Mouse (Mus musculus) spleen, adult 2 months (tissue): ENCODE results near the gene Ramac. TPM values are rescaled to one million over a fixed set of nuclear protein-coding genes. Genes with fewer than 3 reads are reported as not detected.

Experiments
- DNase-seq, 2 experiments: peaks; one replicate each; pipeline versions ENCODE4 v3.0.0 to v3.0.0-alpha.2; 2012 to 2021; ENCODE audit warnings: low spot score in 2 of 2, low read depth in 1 of 2
- H3K27ac ChIP-seq: fragments of 200-500 bp; 2 replicates; pipeline ENCODE4 v1.5.1; 2012; ENCODE audit warnings: low read length, inconsistent platforms; ENCODE audit not compliant: insufficient read depth
- H3K27me3 ChIP-seq: fragments of 200-500 bp; 2 replicates; pipeline ENCODE4 v1.6.1; 2012; ENCODE audit warnings: mild to moderate bottlenecking, moderate library complexity, low read length, inconsistent platforms; ENCODE audit not compliant: control insufficient read depth, insufficient read depth
- H3K36me3 ChIP-seq: fragments of 200-500 bp; 2 replicates; pipeline ENCODE4 v1.6.1; 2012; ENCODE audit warnings: mild to moderate bottlenecking, low read length, inconsistent platforms; ENCODE audit not compliant: control insufficient read depth, insufficient read depth
- H3K4me1 ChIP-seq: fragments of 200-500 bp; 2 replicates; pipeline ENCODE4 v1.6.1; 2011; ENCODE audit warnings: inconsistent platforms; ENCODE audit not compliant: control insufficient read depth, insufficient read depth, insufficient read length
- H3K4me3 ChIP-seq: fragments of 200-500 bp; 2 replicates; pipeline ENCODE4 v1.5.1; 2011; ENCODE audit warnings: mild to moderate bottlenecking, inconsistent platforms; ENCODE audit not compliant: insufficient read depth, insufficient read length; ENCODE audit errors: extremely low read depth
- CTCF ChIP-seq: fragments of 200-500 bp; IDR thresholded peaks from 2 replicates; pipeline ENCODE4 v1.5.1; 2011; ENCODE audit warnings: mild to moderate bottlenecking, inconsistent platforms; ENCODE audit not compliant: insufficient read depth, insufficient read length, insufficient replicate concordance; ENCODE audit errors: extremely low read depth
- POLR2A ChIP-seq: fragments of 200-500 bp; IDR thresholded peaks from 2 replicates; pipeline ENCODE4 v1.6.1; 2011; ENCODE audit warnings: low read depth, low read length, inconsistent platforms
- WGBS: fragments of 180-500 bp; shearing (Covaris S2); methylation state at CpG from one replicate; pipeline ENCODE4 v1.1.7; 2018; 5-methylcytosine and 5-hydroxymethylcytosine counted together
- polyA plus RNA-seq: library from polyadenylated mRNA; depleted of rRNA; stranded (reverse); fragments of >200 nt; gene quantifications from 2 replicates; pipeline ENCODE4 v1.2.3, GENCODE M21; 2012

Gene Ramac
- polyA plus RNA-seq, 1 experiment: 4.1 TPM

GRCm38 (mm10) chr7:81727716-81728115 is 35.0 kb upstream of the Ramac start:
- Histone ChIP-seq H3K36me3 (no peaks in the 10 kb centered on the region), H3K4me1 (no peaks in the 10 kb centered on the region), H3K27me3 (no peaks in the 10 kb centered on the region), H3K27ac (no peak overlapping the region), H3K4me3 (no peak overlapping the region)
- 63% methylated on average over 9 of the region's 9 CpGs for WGBS
- TF ChIP-seq CTCF (no peak), POLR2A (no peak)
- DNase-seq: no peak

- TF ChIP-seq CTCF: no peak
- no peak for TF ChIP-seq POLR2A
- H3K4me1 ChIP-seq: no peaks in the 10 kb centered on the region
- WGBS: 57% methylated on average over 9 of the region's 9 CpGs
- no peaks in the 10 kb centered on the region for H3K36me3 ChIP-seq
- no peaks in the 10 kb centered on the region for H3K27me3 ChIP-seq
- no peak overlapping the region for H3K4me3 ChIP-seq
- no peak overlapping the region for H3K27ac ChIP-seq
- DNase-seq: no peak
Measured at GRCm38 (mm10) chr7:81729787-81730186, 32.9 kb upstream of the Ramac start.

GRCm38 (mm10) chr7:81731181-81731651 is 31.5 kb upstream of the Ramac start:
- 83% methylated on average over 6 of the region's 6 CpGs for WGBS
- DNase-seq: no peak
- no peak for TF ChIP-seq CTCF
- TF ChIP-seq POLR2A: no peak
- Histone ChIP-seq H3K27ac (no peak overlapping the region), H3K4me1 (no peaks in the 10 kb centered on the region), H3K27me3 (no peaks in the 10 kb centered on the region), H3K36me3 (no peaks in the 10 kb centered on the region), H3K4me3 (no peak overlapping the region)

GRCm38 (mm10) chr7:81732183-81733089 is 30.3 kb upstream of the Ramac start:
- no peak for DNase-seq
- Histone ChIP-seq H3K27me3 (no peaks in the 10 kb centered on the region), H3K4me3 (no peak overlapping the region), H3K36me3 (no peaks in the 10 kb centered on the region), H3K27ac (no peak overlapping the region), H3K4me1 (no peaks in the 10 kb centered on the region)
- TF ChIP-seq POLR2A (no peak), CTCF (no peak)
- 73% methylated on average over 12 of the region's 12 CpGs for WGBS

GRCm38 (mm10) chr7:81735300-81736048 is 27.3 kb upstream of the Ramac start:
- TF ChIP-seq POLR2A (no peak), CTCF (no peak)
- no peak for DNase-seq
- 74% methylated on average over 9 of the region's 9 CpGs for WGBS
- no peaks in the 10 kb centered on the region for H3K27me3 ChIP-seq
- H3K4me3 ChIP-seq: no peak overlapping the region
- no peak overlapping the region for H3K27ac ChIP-seq
- no peaks in the 10 kb centered on the region for H3K36me3 ChIP-seq
- H3K4me1 ChIP-seq: no peaks in the 10 kb centered on the region

GRCm38 (mm10) chr7:81738720-81739385 is 23.9 kb upstream of the Ramac start:
- Histone ChIP-seq H3K36me3 (no peaks in the 10 kb centered on the region), H3K4me3 (no peak overlapping the region), H3K4me1 (no peaks in the 10 kb centered on the region), H3K27me3 (no peaks in the 10 kb centered on the region), H3K27ac (no peak overlapping the region)
- DNase-seq: no peak
- TF ChIP-seq POLR2A: no peak
- no peak for TF ChIP-seq CTCF
- WGBS: 85% methylated on average over 8 of the region's 8 CpGs
